Mouse (Mus musculus) heart, postnatal 0 days (tissue): Measurements from ENCODE around the gene Arrb1. TPM values are rescaled to one million over a fixed set of nuclear protein-coding genes. Genes with fewer than 3 reads are reported as not detected.
A peak's percentile ranks its signal among the peaks of the same experiment; 100 is the strongest.

ENCODE experiments used
- ATAC-seq: fragments of 200-750 bp; cut with Nextera tagmentation; 2 replicates; pipeline ENCODE4 v1.8.0; 2017; ENCODE audit warnings: low read depth, moderate number of reproducible peaks, moderate library complexity; ENCODE audit not compliant: insufficient read depth
- DNase-seq: peaks from one replicate; pipeline ENCODE4 v3.0.0-alpha.2; 2016; ENCODE audit warnings: low spot score
- H3K27ac ChIP-seq: fragments of 300-500 bp; sonication (generic); 2 replicates; pipeline ENCODE4 v1.5.1; 2014; ENCODE audit warnings: low read depth, mild to moderate bottlenecking
- H3K27me3 ChIP-seq: fragments of 300-500 bp; sonication (generic); 2 replicates; pipeline ENCODE4 v1.6.1; 2014; ENCODE audit warnings: low read length, mixed read lengths; ENCODE audit not compliant: control insufficient read depth, insufficient read depth
- H3K36me3 ChIP-seq: fragments of 300-500 bp; sonication (generic); replicated peaks from 2 replicates; pipeline ENCODE4 v1.6.1; 2014; ENCODE audit warnings: low read length, mixed read lengths; ENCODE audit not compliant: control insufficient read depth, insufficient read depth
- H3K4me1 ChIP-seq: fragments of 300-500 bp; sonication (generic); 2 replicates; pipeline ENCODE4 v1.6.1; 2014; ENCODE audit warnings: antibody characterized with exemption; ENCODE audit not compliant: control insufficient read depth, insufficient read depth
- H3K4me2 ChIP-seq: fragments of 300-500 bp; sonication (generic); 2 replicates; pipeline ENCODE4 v1.6.1; 2014; ENCODE audit warnings: low read depth, mild to moderate bottlenecking, low read length, moderate library complexity
- H3K4me3 ChIP-seq: fragments of 300-500 bp; sonication (generic); 2 replicates; pipeline ENCODE4 v1.5.1; 2014; ENCODE audit warnings: low read depth, low read length
- H3K9ac ChIP-seq: fragments of 300-500 bp; sonication (generic); replicated peaks from 2 replicates; pipeline ENCODE4 v1.6.1; 2014; ENCODE audit warnings: low read depth, low read length, mixed read lengths
- H3K9me3 ChIP-seq: fragments of 300-500 bp; sonication (generic); replicated peaks from 2 replicates; pipeline ENCODE4 v1.6.1; 2016; ENCODE audit warnings: low read length; ENCODE audit not compliant: control insufficient read depth
- CTCF ChIP-seq: IDR thresholded peaks from 2 replicates; pipeline ENCODE4 v1.5.1; 2016; ENCODE audit warnings: antibody characterized with exemption, control low read depth, low read depth
- EP300 ChIP-seq: IDR thresholded peaks from 2 replicates; pipeline ENCODE4 v1.6.1; 2016; ENCODE audit warnings: antibody characterized with exemption, low read depth
- WGBS: fragments of 180-500 bp; shearing (Covaris S2); extraction: QIAGEN DNeasy Blood & Tissue Kit; methylation state at CpG from one replicate; pipeline ENCODE4 v1.1.7; 2014; 5-methylcytosine and 5-hydroxymethylcytosine counted together
- polyA plus RNA-seq: library from polyadenylated mRNA; unstranded; fragments of >200 nt; fragmentation: Nextera tagmentation; extraction: Ambion mirVana; gene quantifications from 2 replicates; pipeline ENCODE4 v1.2.1, GENCODE M21; 2015
- total RNA-seq: library from RNA; depleted of rRNA; stranded (reverse); fragments of >200 nt; gene quantifications from 2 replicates; pipeline ENCODE4 v1.2.3, GENCODE M21; 2014; ENCODE audit warnings: low replicate concordance; rRNA removed

Arrb1 gene
- total RNA-seq (23.8 and 36.8 TPM in 2 replicates), polyA plus RNA-seq (3.3 and 3.5 TPM in 2 replicates)

DNA sequence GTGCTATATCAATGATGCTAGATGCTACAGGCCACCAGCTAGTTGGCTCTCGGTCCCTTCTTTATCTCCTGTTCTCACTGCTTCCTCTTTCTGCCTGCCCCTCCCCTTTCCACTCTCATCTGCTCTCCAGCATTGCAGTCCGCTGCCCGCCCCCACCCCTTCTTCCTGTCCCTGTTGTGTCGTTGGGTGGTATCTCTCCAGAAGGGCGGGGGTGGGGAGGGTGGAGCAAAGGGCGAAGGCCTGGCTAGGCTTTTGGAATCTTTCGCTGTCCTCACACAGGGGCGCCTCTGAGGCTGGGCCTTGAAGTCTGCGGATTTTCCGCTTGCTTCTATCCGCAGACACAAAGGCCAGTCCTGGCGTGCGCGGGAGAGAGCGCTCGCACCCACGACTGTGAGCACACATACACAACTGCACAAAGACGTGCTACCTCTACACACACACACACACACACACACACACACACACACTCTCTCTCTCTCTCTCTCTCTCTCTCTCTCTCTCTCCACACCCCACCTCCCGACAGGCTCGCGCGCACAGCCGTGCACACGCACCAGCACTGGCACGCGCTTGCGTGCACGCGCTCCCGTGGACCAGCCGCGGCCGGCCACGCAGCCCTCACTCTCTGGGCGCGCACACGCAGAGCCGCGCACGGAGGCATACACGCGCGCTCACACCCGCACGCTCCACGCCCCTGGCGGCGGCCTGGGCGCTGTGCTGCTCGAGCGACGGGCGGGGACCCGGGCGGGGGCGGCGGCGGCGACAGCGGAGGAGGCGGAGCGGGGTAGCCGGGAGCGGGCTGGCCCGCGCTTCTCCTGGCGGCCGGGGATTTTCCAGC is at the start of gene Arrb1:
Gene Arrb1 (plus strand): TSS at position 566 of the 835 bp plus-strand sequence.
- under 1% methylated on average over 58 of the region's 68 CpGs for WGBS
- Histone ChIP-seq H3K9ac (peak within 1 kb of the TSS; percentile 78), H3K27me3 (no peaks in the 10 kb centered on the region), H3K4me1 (peaks cover 31% of the 10 kb centered on the region), H3K27ac (peak within 1 kb of the TSS; percentile 78), H3K9me3 (no peaks in the 10 kb centered on the region), H3K4me2 (peak within 1 kb of the TSS; percentile 79), H3K4me3 (peak within 1 kb of the TSS; percentile 65), H3K36me3 (no peaks in the 10 kb centered on the region)
- ATAC-seq: peak; percentile 85
- DNase-seq: peak; percentile 81
- no peak for TF ChIP-seq EP300
- TF ChIP-seq CTCF: 0 out of 2 replicates have a peak, but pooled peaks have one; percentile 18

DNA sequence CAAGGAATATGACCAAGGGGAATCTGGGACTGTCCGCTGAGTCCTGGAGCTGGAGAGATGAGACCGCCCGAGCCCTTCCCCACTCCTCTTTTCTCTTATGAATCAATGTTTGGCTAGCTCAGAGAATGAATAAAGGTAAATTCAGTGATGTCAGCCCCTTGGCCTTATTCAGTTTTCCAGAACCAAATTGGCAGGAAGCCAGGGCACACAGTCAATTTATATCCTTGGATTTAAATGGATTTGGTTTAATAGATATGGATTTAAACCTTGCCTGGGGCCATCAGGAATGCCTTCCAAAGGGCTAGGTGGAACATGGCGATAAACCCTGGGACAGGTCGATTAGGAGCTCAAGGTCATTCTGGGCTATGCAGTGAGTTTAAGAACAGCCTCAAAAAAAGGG is 45.6 kb upstream of the Arrb1 start:
- WGBS: 69% methylated on average over 5 of the region's 5 CpGs
- Histone ChIP-seq H3K4me1 (no peaks in the 10 kb centered on the region), H3K4me2 (no peak overlapping the region), H3K36me3 (no peaks in the 10 kb centered on the region), H3K9ac (no peak overlapping the region), H3K4me3 (no peak overlapping the region), H3K9me3 (peaks cover 5% of the 10 kb centered on the region; the same call in 1 of the 2 replicates), H3K27ac (no peak overlapping the region), H3K27me3 (no peaks in the 10 kb centered on the region)
- TF ChIP-seq CTCF (no peak), EP300 (no peak)
- DNase-seq: no peak
- ATAC-seq: no peak

DNA sequence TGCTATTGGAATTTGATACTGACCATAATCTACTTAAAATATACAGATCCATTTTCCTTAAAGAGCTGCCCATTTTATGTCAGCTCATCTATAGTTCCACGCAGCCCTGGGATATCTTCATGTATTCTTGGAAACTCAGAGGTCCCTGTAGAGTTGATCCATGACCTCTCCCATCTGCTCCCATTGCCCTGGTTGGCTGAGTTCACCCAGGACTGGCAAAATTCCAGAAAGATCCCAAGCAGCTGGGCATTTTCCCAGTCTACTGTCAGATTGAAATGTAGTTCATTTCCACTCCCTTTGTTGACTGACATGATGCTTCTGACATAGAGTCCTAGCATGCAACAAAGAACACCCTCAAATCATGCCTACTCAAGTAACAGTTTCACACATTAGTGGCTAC is 36.1 kb upstream of the Arrb1 start:
- H3K27me3 ChIP-seq: no peaks in the 10 kb centered on the region
- DNase-seq: no peak
- ATAC-seq: no peak
- H3K4me3 ChIP-seq: no peak overlapping the region
- no peaks in the 10 kb centered on the region for H3K4me1 ChIP-seq
- WGBS: 39% methylated on average over 1 of the region's 1 CpGs
- TF ChIP-seq CTCF (no peak), EP300 (no peak)
- no peaks in the 10 kb centered on the region for H3K9me3 ChIP-seq
- no peak overlapping the region for H3K4me2 ChIP-seq
- no peak overlapping the region for H3K27ac ChIP-seq
- H3K36me3 ChIP-seq: no peaks in the 10 kb centered on the region
- no peak overlapping the region for H3K9ac ChIP-seq

DNA sequence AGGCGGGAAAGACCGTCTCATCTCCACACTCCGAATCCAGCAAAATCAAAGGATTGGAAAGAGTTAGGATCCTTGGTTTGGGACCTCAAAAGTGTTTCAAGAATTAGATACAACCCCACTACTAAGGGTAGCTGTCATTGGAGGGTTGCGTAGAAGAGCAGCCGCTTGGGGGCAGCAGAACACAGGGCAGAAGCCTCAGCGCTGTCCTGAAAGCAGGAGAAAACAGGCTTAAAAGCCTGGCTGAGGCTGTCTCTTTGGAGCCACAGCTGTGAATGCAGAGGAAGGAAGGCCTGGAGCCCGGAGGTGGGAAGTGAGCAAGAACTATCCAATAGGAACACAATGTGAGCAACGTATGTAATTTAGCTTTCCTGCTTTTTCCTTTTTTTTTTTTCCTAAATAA is 35.1 kb upstream of the Arrb1 start:
- Histone ChIP-seq H3K4me1 (no peaks in the 10 kb centered on the region), H3K4me2 (no peak overlapping the region), H3K4me3 (no peak overlapping the region), H3K9me3 (no peaks in the 10 kb centered on the region), H3K27ac (no peak overlapping the region), H3K36me3 (no peaks in the 10 kb centered on the region), H3K27me3 (no peaks in the 10 kb centered on the region), H3K9ac (no peak overlapping the region)
- DNase-seq (peak; percentile 84), ATAC-seq (peak; percentile 85)
- no peak for TF ChIP-seq EP300
- peak; percentile 97 for TF ChIP-seq CTCF
- 2% methylated on average over 8 of the region's 8 CpGs for WGBS

DNA sequence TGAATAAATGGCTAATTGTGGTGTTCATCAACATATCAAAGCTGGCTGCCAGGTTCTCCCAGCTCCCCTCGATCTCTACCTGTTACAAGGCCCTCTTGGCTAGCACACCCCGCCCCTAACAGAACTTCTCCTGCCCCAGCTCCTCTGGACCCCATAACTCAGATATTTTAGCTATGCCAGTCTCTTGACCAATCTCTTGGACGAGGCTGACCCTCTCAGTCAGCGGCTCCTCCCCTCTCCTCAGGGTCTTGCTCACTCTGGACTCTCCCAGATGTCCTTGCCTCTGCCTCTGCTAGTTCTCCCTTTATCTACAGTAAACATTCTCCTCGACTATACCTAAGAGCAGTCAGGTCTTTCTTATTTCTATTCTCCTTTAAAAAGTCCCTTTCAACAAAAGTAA is 34.6 kb upstream of the Arrb1 start:
- Histone ChIP-seq H3K9me3 (no peaks in the 10 kb centered on the region), H3K4me3 (no peak overlapping the region), H3K9ac (no peak overlapping the region), H3K27ac (no peak overlapping the region), H3K4me1 (no peaks in the 10 kb centered on the region), H3K36me3 (no peaks in the 10 kb centered on the region), H3K27me3 (no peaks in the 10 kb centered on the region), H3K4me2 (no peak overlapping the region)
- ATAC-seq: no peak
- DNase-seq: no peak
- TF ChIP-seq CTCF (no peak), EP300 (no peak)
- WGBS: 26% methylated on average over 5 of the region's 5 CpGs
